Mouse (Mus musculus): ENCODE measurements around the gene Nppa.
A peak's percentile ranks its signal among the peaks of the same experiment; 100 is the strongest.

The Nppa gene

DNA sequence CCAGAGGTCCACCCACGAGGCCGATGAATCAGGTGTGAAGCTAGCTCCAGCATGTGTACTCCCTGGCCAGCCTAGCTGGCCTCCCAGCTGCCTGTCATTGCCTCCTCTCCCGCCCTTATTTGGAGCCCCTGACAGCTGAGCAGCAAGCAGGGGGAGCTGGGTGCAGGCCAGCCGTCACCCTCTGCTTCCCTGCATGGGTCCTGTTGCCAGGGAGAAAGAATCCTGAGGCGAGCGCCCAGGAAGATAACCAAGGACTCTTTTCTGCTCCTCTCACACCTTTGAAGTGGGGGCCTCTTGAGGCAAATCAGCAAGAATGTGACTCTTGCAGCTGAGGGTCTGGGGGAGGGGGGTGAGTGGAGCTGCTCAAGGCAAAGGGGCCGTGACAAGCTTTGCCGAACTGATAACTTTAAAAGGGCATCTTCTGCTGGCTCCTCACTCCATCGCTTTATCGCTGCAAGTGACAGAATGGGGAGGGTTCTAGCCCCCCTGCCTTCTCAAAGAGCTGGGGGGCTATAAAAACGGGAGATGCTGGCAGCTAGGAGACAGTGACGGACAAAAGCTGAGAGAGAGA is at the start of gene Nppa:
Gene Nppa (plus strand): TSS at position 521 of the 571 bp plus-strand sequence.
- DNase-seq (ENCODE audit: low spot score in 2 of 2): no peak

DNA sequence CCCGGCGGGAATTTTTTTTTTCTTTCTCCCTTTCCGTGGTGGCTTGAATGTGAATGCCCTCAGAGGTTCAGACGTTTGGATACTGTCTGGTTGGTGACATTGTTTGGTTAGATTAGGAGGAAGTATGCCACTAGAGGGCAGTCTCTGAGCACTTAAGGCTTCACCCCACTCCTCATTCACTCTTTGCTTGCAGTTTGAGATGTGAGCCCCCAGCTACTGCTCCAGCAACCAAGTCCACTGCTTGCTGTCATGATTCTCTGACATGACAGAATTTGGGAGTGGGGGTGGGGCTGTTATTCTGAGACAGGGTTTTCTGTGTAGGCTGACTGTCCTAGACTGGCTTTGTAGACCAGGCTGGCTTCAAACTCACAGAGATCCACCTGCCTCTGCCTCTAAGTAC is 46.9 kb upstream of the Nppa start:
- DNase-seq (ENCODE audit: low spot score in 2 of 2): peak in 1 of 2 experiments; percentile 50

DNA sequence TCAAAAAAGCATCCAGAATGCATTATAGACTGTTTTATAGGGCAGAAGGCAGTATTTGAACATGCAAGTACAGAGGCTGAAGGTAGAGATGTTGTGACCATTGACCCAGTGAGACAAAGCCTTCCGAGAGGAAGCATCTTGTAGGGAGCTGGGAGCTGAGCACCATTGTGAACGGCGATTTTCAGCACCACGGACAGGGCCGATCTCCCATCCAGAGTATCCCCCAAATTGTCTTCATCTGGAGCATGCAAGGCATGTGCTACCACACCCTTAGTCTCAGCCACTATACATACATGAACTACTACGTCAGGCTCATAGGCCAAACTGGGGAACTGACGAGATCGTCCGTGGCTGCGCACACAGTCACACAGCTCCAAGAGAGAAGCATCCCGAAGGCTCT is 43.4 kb upstream of the Nppa start:
- DNase-seq (ENCODE audit: low spot score in 2 of 2): no peak

DNA sequence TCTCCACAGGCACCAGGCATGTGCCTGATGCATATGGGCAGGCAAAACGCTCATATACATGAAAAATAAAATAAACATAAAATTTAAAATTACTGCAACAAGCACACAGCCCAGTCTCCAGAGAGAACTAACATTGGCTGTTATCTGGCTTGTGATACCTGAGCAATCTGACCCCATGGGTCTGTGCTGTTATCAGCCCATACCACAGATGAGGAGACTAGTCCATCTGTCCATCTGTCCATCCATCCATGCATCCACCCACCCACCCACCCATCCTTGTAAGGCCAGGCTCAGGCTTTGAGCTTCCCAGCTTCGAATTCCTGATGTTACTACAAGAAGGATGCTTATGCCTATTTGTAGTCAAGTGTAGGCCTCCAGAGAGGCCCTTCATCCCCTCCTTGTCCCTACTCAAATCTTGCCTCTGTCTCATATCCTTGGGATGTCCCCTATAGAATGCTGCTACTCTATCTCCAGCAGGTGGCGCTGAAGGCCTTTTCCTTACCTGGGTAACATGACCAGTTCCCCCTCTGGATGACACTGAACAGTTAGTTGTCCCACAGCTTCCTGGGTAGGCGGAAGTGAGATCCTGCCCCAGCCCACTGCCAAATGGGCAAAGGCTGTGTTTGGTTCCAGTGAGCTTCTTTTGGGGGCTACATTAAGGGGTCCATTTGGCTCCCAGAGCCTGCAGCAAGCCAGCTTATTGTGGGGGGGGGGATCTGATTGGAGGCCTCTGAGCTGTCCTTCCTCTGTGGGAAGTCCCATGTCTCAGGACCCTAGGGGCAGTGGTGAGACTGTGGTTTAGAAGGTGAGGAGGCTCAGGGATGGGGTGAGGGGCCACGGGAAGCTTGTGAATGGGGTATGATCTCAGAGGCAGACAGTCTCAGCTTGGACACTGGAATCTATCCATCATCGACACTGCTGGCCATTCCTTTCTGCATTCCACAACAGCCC is 40.4 kb upstream of the Nppa start:
- peak in 1 of 2 experiments; percentile 62 for DNase-seq (ENCODE audit: low spot score in 2 of 2)

DNA sequence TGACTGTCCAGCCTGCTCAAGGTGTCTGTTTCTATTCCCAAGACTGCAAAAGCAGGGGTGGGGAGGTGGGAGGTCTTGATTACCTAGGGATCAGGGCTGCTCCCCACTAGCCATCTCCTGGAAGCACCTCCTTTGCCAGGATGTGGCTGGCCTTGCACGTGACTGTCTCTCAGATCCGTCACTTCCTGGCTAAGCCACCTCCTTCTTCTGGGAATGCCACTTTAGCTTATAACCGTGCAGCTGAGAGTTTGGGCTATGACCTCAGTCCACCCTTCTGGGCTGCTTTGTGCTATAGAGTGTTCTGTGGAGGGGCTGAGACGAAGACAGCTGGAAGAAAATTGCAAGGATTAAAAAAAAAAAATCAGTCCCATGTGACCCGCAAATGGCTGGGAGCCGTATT is 37.7 kb upstream of the Nppa start:
- no peak for DNase-seq (ENCODE audit: low spot score in 2 of 2)

DNA sequence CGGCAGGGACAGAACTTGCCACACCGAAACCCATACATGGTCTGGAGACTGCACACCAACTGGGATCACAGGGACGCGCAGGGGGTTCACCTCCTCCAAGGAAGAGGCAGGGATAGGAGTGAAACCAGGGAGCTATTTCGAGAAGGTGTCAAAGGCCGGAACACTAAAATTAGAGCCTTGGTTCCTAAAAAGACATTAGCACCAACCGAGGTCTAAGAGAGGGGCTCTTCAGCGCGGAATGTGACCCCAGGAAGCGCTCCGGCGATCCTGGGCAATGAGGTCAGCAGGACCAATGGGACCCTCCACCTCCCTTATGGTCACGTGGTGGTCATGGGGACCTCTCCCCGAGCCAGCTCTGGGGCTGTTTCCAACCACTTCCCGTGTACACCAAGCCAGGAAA is 36.9 kb upstream of the Nppa start:
- DNase-seq (ENCODE audit: low spot score in 2 of 2): no peak

DNA sequence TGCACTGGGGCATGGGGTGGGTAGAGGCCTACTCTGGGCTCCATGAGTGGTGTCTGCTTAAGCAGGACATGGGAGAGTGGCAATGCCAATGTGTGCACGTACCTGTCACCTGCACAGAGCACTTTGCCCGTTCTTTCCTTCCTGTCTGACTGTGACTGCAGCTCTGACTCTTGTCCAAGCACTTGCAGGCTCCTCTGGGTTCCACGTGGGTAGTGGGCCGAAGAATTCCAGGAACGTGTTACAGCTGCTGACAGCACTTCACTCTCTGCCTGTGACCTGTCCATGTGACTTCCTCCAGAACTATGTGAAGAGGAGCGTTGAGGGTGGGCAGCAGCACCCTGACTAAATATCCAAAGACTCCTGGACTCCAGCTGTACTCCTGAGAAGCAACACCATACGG is 34.8 kb upstream of the Nppa start:
- DNase-seq (ENCODE audit: low spot score in 2 of 2): no peak

DNA sequence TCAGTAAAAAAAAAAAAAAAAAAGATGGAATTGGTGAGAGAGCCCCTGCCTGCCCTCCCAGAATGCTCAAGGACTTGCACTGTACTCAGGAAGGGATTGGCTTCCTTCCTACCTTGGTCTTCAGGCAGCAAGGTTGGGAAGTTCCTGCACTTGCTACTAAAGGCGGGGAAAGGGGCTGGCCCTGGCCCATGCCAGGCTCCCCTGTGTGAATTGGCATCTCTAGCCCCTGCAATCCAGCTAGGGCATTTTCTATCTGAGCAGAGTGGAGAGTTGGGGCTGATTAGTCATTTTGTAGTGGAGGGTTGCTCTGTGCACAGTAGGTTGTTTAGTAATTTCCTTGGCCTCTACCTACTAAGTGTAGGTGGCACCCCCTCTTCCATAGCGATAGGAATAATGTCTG is 31.7 kb upstream of the Nppa start:
- no peak for DNase-seq (ENCODE audit: low spot score in 2 of 2)

DNA sequence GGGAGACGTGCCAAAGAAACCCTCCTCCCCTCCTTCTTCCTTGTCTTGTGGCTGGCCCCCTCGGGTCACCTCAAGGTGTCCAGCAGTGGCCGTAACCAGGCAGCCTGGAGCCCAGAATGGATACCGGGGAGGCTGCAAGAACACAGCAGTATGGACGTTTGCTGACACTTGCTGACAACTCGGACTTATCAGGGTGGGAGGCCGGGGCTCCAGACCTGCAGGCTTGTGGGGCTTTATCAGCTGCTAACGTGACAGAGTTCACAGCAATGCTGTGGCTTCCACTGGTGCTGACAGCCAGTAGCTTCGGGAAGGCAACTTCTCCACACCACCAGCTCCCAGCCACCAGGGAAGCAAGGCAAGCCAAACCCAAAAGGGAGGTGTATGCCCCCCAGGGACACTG is 31.2 kb upstream of the Nppa start:
- DNase-seq (ENCODE audit: low spot score in 2 of 2): no peak

DNA sequence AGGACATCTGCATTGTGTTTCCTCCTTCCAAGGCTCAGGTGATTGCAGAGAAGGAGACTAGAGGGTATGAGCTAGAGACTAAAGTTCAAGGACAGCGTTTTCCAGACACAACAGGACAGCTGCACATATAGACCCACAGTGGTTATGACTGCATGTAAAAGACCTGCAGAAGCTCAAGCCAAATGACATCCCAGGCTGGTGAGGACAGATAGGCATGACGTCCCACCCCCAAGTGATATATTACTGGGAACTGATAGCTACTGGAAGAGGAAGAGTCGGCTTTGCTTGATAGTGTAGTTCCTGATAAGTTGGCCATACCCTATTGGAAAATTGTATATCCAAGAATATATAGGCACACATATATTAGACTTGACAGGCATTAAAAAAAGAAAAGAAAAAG is 24.3 kb upstream of the Nppa start:
- DNase-seq (ENCODE audit: low spot score in 2 of 2): no peak

DNA sequence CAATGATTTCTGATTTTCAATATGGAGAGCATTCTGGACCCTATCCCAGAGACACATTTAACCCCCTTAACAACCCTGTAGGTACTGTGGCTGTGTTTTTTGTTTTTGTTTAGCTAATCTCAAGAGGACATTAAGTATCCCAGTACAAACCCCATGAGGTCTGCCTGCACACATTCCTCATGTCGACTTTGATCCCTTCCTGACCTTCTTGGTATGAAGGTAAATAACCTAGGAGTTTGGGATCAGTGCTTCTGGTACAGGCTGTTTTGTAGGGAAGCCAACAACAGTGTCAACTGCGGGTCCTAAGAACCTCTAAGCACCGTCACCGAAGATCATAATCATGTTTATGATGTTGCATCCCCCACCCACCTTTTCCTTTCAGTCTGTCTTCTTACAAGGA is 22.8 kb upstream of the Nppa start:
- DNase-seq (ENCODE audit: low spot score in 2 of 2): no peak

DNA sequence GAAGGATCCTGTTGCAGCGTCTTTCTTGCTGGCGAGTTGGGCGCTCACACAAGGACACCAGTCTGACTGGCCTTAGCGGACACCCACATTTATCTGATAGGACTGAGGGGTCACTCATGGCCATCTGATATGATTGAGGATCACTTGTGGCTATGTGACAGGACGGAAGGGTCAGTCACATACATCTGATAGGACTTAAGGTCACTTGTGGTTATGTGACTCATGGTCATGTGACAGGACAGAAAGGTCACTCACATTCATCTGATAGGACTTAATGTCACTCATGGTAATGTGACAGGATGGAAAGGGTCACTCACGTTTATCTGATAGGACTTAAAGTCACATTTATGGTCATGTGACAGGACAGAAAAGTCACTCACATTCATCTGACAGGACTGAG is 22.1 kb upstream of the Nppa start:
- DNase-seq (ENCODE audit: low spot score in 2 of 2): no peak

DNA sequence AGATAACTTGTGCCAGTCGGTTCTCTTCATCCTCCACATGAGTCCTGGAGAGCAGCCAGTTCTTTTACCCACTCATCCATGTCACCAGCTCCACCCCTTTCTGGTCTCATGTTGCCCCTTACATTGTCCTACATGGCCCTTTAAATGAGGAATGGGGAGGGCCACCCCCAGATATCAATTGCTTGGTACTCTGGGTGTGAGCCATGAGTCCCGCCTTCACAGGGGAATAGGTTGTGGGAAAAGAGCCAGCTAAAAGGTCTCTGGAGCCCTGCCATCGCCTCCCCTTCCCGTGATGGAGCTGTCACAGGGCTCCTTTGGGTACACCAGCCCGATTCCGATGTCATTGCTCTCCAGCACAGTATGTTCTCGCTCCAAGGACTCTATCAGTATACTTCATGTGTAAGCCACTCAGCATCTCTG is 21.1 kb upstream of the Nppa start:
- no peak for DNase-seq (ENCODE audit: low spot score in 2 of 2)

DNA sequence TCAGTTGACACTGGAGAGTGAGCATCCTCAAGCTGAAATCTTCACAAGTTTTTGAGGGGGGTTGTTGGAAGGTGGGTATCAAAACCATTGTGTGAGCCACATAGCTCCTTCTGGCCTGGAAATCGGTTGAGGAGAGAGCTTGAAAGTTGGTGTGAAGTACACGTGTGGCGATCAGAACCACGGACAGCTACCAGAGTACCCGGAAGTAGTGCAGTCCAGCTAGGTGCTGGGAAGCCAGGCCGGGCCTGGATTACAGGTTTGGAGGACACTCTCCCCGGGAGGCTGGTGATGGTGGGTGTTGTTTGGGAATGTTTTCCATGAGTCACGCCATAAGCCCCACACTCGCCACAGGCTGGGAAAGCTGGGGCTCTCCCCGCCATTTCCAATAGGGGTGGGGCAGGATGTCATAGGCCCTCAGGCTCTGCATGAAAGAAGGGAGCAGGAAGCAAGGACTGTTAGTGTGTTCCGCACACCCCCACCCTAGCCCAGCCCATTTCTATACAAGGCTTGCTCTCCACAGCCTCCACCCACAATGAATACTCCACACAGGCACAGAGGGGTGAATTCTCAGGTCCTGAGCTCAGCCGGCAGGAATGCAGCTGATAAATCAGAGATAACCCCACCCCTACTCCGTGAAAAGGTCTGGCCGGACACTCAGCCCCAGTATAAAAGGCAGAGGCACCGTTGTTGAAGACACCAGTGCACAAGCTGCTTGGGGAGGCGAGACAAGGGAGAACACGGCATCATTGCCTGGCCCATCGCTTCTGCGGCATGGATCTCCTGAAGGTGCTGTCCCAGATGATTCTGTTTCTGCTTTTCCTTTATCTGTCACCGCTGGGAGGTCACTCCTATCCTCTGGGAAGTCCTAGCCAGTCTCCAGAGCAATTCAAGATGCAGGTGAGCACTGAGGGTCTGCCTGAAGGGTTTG is 15.1 kb upstream of the Nppa start, which contains the start of gene Nppb:
Gene Nppb (plus strand): TSS at position 584 of the 928 bp plus-strand sequence.
- DNase-seq (ENCODE audit: low spot score in 2 of 2): no peak

DNA sequence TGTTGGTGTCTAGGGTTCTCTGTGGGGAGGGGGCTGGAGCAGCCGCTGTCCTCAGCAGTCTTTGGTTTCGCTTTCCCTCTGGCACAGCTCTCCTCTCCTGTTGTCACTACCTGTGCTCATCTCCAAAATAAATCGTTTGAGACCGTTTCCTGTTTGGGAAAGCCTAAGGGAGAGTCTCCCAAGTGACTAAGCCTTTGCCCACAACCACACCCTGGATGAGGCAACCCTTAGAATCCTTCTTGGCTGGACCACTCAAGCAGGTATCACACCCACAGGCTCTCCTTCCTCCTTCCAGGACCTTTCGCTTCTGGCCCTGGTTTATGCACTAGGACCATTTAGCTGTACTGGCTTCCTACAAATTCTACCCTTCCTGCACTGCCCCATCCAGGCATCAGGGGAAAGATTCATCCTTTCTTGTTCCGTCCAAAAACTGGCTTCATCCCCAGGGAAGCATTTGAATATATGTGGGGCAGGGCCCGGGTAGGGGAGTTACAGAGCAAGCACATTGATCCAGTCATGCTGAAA is 6.9 kb upstream of the Nppa start:
- DNase-seq (ENCODE audit: low spot score in 2 of 2): no peak

DNA sequence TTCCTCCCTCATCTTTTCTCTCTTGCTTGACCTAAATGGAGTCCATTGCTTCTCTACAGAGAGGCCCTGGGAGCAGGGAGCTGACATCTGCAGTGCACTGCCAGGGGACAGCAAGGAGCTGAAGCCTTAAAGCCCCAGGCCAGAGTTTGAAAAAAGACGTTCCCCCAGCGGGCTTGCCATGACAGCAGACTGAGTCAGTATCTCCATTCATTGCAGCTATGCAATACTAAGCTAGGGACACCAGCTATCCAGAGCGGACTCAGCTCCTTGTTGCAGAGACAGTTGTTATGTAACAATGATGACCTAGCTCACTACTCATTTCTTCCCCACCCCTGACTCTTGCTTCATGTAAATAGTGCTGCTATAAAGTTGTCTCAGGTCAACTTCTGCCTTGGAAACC is 5.2 kb upstream of the Nppa start:
- DNase-seq (ENCODE audit: low spot score in 2 of 2): no peak

DNA sequence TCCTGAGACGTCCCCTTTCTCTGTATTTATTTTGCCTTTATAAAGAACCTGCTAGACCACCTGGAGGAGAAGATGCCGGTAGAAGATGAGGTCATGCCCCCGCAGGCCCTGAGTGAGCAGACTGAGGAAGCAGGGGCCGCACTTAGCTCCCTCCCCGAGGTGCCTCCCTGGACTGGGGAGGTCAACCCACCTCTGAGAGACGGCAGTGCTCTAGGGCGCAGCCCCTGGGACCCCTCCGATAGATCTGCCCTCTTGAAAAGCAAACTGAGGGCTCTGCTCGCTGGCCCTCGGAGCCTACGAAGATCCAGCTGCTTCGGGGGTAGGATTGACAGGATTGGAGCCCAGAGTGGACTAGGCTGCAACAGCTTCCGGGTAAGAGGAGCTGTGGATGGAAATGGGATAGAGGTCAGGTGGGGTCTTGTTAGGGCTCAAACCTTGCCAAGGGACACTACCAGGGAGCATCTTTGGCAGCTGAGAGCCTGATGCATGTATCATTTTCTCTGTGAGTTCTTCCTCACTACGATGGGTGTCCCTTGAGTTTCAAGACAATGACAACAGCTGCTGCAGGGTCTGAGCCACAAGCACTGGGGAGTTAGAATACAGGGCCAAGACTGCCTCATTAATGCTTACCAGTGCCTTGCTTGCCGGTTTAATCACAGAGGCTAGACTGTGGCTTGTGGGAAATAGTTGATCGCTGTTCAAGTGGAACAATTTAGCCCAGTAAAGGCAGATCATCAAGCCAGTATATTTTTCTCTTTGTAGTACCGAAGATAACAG is 679 bp downstream of the Nppa start:
- no peak for DNase-seq (ENCODE audit: low spot score in 2 of 2)

DNA sequence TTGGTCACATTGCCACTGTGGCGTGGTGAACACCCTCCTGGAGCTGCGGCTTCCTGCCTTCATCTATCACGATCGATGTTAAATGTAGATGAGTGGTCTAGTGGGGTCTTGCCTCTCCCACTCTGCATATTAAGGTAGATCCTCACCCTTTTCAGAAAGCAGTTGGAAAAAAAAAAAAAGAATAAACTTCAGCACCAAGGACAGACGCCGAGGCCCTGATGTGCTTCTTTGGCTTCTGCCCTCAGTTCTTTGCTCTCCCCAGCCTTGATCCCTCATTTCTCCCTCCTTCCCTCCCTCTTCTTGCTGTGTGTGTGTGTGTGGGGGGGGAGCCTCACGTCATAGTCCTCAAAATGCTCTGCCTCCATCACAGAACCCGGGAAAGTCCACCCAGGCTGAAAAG is 1.3 kb downstream of the Nppa start:
- DNase-seq (ENCODE audit: low spot score in 2 of 2): no peak

DNA sequence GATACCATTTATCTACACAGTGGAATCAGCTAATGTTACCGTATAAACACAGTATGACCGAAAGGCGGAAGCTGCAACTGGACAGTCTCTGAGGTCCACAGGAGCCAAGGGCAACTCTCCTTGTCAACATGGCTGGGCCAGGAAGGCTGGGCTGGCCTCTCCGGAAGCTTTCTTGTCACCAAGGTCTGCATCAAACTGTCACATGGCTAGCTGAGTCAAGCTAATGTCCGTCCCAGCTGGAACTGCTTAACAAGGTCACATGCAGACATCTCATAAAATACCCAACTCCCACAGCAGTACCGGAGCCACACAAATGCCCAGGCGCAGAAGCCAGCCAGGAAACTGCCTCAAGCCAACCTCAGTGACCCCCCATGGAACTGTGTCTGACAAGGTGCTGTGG is 3.8 kb downstream of the Nppa start:
- no peak for DNase-seq (ENCODE audit: low spot score in 2 of 2)

DNA sequence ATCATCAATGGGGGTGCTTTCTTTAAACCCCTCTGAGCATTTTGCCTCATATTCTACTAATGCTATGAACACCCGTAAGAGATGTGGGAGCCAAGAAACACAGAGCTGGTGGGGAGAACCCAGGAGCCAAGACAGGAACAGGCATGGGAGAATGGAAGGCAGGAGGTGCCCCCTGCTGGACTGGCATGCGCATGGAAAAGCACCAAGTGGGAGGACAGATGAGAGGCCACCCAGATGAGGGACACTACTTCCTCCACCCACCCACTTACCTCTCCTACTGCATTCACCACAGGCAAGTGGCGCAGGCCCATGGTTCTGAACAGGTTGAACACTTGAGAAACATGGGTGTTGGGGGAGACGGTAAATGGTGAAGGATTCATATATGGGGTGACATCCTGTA is 7.9 kb downstream of the Nppa start:
- DNase-seq (ENCODE audit: low spot score in 2 of 2): peak in 1 of 2 experiments; percentile 73

DNA sequence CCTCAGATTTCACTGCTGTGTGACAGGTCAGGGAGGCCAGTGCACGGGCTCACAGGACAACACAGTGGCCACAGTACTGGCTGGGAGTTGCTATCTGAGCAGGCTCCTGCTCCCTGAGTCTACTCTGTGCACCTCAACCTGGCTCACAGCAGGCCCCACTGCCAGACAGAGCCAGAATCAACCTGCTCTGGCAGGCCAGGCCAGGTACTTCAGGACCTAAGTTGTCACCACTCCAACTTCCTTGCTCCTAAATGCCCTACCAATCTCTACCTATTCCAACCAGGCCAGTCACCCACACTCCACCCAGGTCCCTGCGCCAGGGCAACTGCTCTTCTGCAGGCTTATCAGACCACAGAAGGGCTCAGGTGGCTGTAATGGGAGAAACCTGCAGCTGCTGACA is 9.1 kb downstream of the Nppa start:
- no peak for DNase-seq (ENCODE audit: low spot score in 2 of 2)
